Mouse (Mus musculus): ENCODE results near the gene Abcc3. TPM values are rescaled to one million over a fixed set of nuclear protein-coding genes. Genes with fewer than 3 reads are reported as not detected.

The Abcc3 gene
- polyA plus RNA-seq, 1 experiment from 2014 or later, result 0.96 TPM

GRCm38 (mm10) chr11:94420325-94420724 lies 27.5 kb upstream of the Abcc3 start:
- Histone ChIP-seq H3K4me3 (no peak overlapping the region), H3K27ac (no peak overlapping the region), H3K27me3 (no peaks in the 10 kb centered on the region; the same call in 1 of the 2 replicates), H3K4me1 (peaks cover 45% of the 10 kb centered on the region), H3K9ac (no peak overlapping the region), H3K4me2 (no peak overlapping the region), H3K9me3 (no peaks in the 10 kb centered on the region), H3K36me3 (peaks cover 91% of the 10 kb centered on the region)
- 35% methylated on average over 7 of the region's 7 CpGs for WGBS
- no peak for ATAC-seq (ENCODE audit: insufficient number of reproducible peaks, insufficient read depth, low FRiP score, low TSS enrichment, low read depth)

- Histone ChIP-seq H3K9me3 (no peaks in the 10 kb centered on the region), H3K4me3 (no peak overlapping the region), H3K4me2 (no peak overlapping the region), H3K27ac (no peak overlapping the region), H3K36me3 (peaks cover 93% of the 10 kb centered on the region), H3K4me1 (peaks cover 49% of the 10 kb centered on the region), H3K27me3 (no peaks in the 10 kb centered on the region), H3K9ac (no peak overlapping the region)
- 62% methylated on average over 10 of the region's 10 CpGs for WGBS
- no peak for ATAC-seq (ENCODE audit: insufficient number of reproducible peaks, insufficient read depth, low FRiP score, low TSS enrichment, low read depth)
Measured at GRCm38 (mm10) chr11:94419004-94419727, 26.4 kb upstream of the Abcc3 start.

GRCm38 (mm10) chr11:94414042-94414441 lies 21.2 kb upstream of the Abcc3 start:
- H3K27ac ChIP-seq, result peak overlapping the region; percentile 28; the same call in 1 of the 2 replicates
- no peaks in the 10 kb centered on the region for H3K27me3 ChIP-seq

GRCm38 (mm10) chr11:94413516-94413915 lies 20.7 kb upstream of the Abcc3 start:
- H3K4me1 ChIP-seq, result peaks cover 37% of the 10 kb centered on the region
- H3K4me2 ChIP-seq, result peak overlapping the region; percentile 16; the same call in 1 of the 2 replicates
- H3K27ac ChIP-seq, result peak overlapping the region; percentile 28
- 0 out of 2 replicates have a peak, but pooled peaks have one; percentile 11 for ATAC-seq (ENCODE audit: insufficient number of reproducible peaks, insufficient read depth, low FRiP score, low TSS enrichment, low read depth)
- 26% methylated on average over 8 of the region's 8 CpGs for WGBS
- no peaks in the 10 kb centered on the region for H3K9me3 ChIP-seq
- no peaks in the 10 kb centered on the region for H3K27me3 ChIP-seq
- peaks cover 96% of the 10 kb centered on the region for H3K36me3 ChIP-seq
- H3K4me3 ChIP-seq, result no peak overlapping the region
- H3K9ac ChIP-seq, result peak overlapping the region; percentile 7; the same call in 1 of the 2 replicates

More at GRCm38 (mm10) chr11:94414042-94414441, 21.2 kb upstream of the Abcc3 start:
- H3K9me3 ChIP-seq, result no peaks in the 10 kb centered on the region
- H3K4me1 ChIP-seq, result peaks cover 36% of the 10 kb centered on the region
- H3K4me3 ChIP-seq, result no peak overlapping the region
- peak overlapping the region; percentile 16; the same call in 1 of the 2 replicates for H3K4me2 ChIP-seq
- peaks cover 96% of the 10 kb centered on the region for H3K36me3 ChIP-seq
- H3K9ac ChIP-seq, result peak overlapping the region; percentile 7; the same call in 1 of the 2 replicates
- WGBS, result 58% methylated on average over 4 of the region's 4 CpGs
- ATAC-seq (ENCODE audit: insufficient number of reproducible peaks, insufficient read depth, low FRiP score, low TSS enrichment, low read depth), result no peak

- Histone ChIP-seq H3K4me2 (no peak overlapping the region), H3K36me3 (peaks cover 93% of the 10 kb centered on the region), H3K4me3 (no peak overlapping the region), H3K27ac (peak overlapping the region; percentile 28), H3K27me3 (no peaks in the 10 kb centered on the region), H3K9me3 (no peaks in the 10 kb centered on the region), H3K9ac (0 out of 2 replicates have a peak overlapping the region, but pooled peaks have one; percentile 16), H3K4me1 (peaks cover 38% of the 10 kb centered on the region)
- 35% methylated on average over 10 of the region's 10 CpGs for WGBS
- no peak for ATAC-seq (ENCODE audit: insufficient number of reproducible peaks, insufficient read depth, low FRiP score, low TSS enrichment, low read depth)
Measured at GRCm38 (mm10) chr11:94412998-94413469, 20.2 kb upstream of the Abcc3 start.

GRCm38 (mm10) chr11:94412562-94412961 lies 19.8 kb upstream of the Abcc3 start:
- no peak overlapping the region for H3K4me3 ChIP-seq
- WGBS, result 68% methylated on average over 2 of the region's 2 CpGs

GRCm38 (mm10) chr11:94407803-94408321 lies 15.1 kb upstream of the Abcc3 start:
- H3K9ac ChIP-seq, result peak overlapping the region; percentile 40; the same call in 1 of the 2 replicates
- H3K27ac ChIP-seq, result peak overlapping the region; percentile 33; the same call in 1 of the 2 replicates
- no peak overlapping the region for H3K4me2 ChIP-seq
- peaks cover 54% of the 10 kb centered on the region for H3K4me1 ChIP-seq
- H3K9me3 ChIP-seq, result no peaks in the 10 kb centered on the region
- H3K36me3 ChIP-seq, result peaks cover 45% of the 10 kb centered on the region
- H3K4me3 ChIP-seq, result no peak overlapping the region
- H3K27me3 ChIP-seq, result no peaks in the 10 kb centered on the region
- ATAC-seq (ENCODE audit: insufficient number of reproducible peaks, insufficient read depth, low FRiP score, low TSS enrichment, low read depth), result no peak
- WGBS, result 44% methylated on average over 11 of the region's 11 CpGs

More at GRCm38 (mm10) chr11:94412562-94412961, 19.8 kb upstream of the Abcc3 start:
- Histone ChIP-seq H3K9ac (0 out of 2 replicates have a peak overlapping the region, but pooled peaks have one; percentile 16), H3K27me3 (no peaks in the 10 kb centered on the region), H3K36me3 (peaks cover 88% of the 10 kb centered on the region), H3K27ac (peak overlapping the region; percentile 28), H3K4me2 (no peak overlapping the region), H3K9me3 (no peaks in the 10 kb centered on the region), H3K4me1 (peaks cover 43% of the 10 kb centered on the region)
- no peak for ATAC-seq (ENCODE audit: insufficient number of reproducible peaks, insufficient read depth, low FRiP score, low TSS enrichment, low read depth)

- Histone ChIP-seq H3K27ac (peak overlapping the region; percentile 48; the same call in 1 of the 2 replicates), H3K4me1 (peaks cover 55% of the 10 kb centered on the region), H3K9ac (peak overlapping the region; percentile 46; the same call in 1 of the 2 replicates), H3K27me3 (no peaks in the 10 kb centered on the region), H3K4me2 (no peak overlapping the region), H3K4me3 (no peak overlapping the region), H3K9me3 (no peaks in the 10 kb centered on the region), H3K36me3 (peaks cover 20% of the 10 kb centered on the region)
- 44% methylated on average over 6 of the region's 6 CpGs for WGBS
- ATAC-seq (ENCODE audit: insufficient number of reproducible peaks, insufficient read depth, low FRiP score, low TSS enrichment, low read depth), result no peak
Measured at GRCm38 (mm10) chr11:94405348-94405747, 12.6 kb upstream of the Abcc3 start.

GRCm38 (mm10) chr11:94404641-94405260 lies 12.0 kb upstream of the Abcc3 start:
- Histone ChIP-seq H3K27ac (0 out of 2 replicates have a peak overlapping the region, but pooled peaks have one; percentile 48), H3K27me3 (no peaks in the 10 kb centered on the region), H3K4me1 (peaks cover 52% of the 10 kb centered on the region), H3K4me2 (no peak overlapping the region), H3K36me3 (peaks cover 14% of the 10 kb centered on the region), H3K4me3 (no peak overlapping the region), H3K9me3 (no peaks in the 10 kb centered on the region), H3K9ac (no peak overlapping the region)
- WGBS, result 23% methylated on average over 11 of the region's 11 CpGs
- peak; percentile 52; the same call in 1 of the 2 replicates for ATAC-seq (ENCODE audit: insufficient number of reproducible peaks, insufficient read depth, low FRiP score, low TSS enrichment, low read depth)

- ATAC-seq (ENCODE audit: insufficient number of reproducible peaks, insufficient read depth, low FRiP score, low TSS enrichment, low read depth), result no peak; the same call in 1 of the 2 replicates
- Histone ChIP-seq H3K4me1 (peaks cover 50% of the 10 kb centered on the region), H3K9ac (no peak overlapping the region), H3K4me2 (no peak overlapping the region), H3K36me3 (peaks cover 8% of the 10 kb centered on the region), H3K9me3 (no peaks in the 10 kb centered on the region), H3K27me3 (no peaks in the 10 kb centered on the region), H3K4me3 (no peak overlapping the region), H3K27ac (0 out of 2 replicates have a peak overlapping the region, but pooled peaks have one; percentile 8)
- 39% methylated on average over 5 of the region's 5 CpGs for WGBS
Measured at GRCm38 (mm10) chr11:94404178-94404577, 11.4 kb upstream of the Abcc3 start.

- H3K4me1 ChIP-seq, result peaks cover 48% of the 10 kb centered on the region
- H3K27ac ChIP-seq, result 0 out of 2 replicates have a peak overlapping the region, but pooled peaks have one; percentile 8
- WGBS, result 75% methylated on average over 10 of the region's 10 CpGs
- no peak overlapping the region for H3K9ac ChIP-seq
- no peak for ATAC-seq (ENCODE audit: insufficient number of reproducible peaks, insufficient read depth, low FRiP score, low TSS enrichment, low read depth)
- H3K4me2 ChIP-seq, result no peak overlapping the region
- peaks cover 4% of the 10 kb centered on the region for H3K36me3 ChIP-seq
- H3K4me3 ChIP-seq, result no peak overlapping the region
- H3K27me3 ChIP-seq, result no peaks in the 10 kb centered on the region
- H3K9me3 ChIP-seq, result no peaks in the 10 kb centered on the region
Measured at GRCm38 (mm10) chr11:94403757-94404156, 11.0 kb upstream of the Abcc3 start.
